ENCODE assay signal across 13 mouse cellular contexts in the genomic region with DNA sequence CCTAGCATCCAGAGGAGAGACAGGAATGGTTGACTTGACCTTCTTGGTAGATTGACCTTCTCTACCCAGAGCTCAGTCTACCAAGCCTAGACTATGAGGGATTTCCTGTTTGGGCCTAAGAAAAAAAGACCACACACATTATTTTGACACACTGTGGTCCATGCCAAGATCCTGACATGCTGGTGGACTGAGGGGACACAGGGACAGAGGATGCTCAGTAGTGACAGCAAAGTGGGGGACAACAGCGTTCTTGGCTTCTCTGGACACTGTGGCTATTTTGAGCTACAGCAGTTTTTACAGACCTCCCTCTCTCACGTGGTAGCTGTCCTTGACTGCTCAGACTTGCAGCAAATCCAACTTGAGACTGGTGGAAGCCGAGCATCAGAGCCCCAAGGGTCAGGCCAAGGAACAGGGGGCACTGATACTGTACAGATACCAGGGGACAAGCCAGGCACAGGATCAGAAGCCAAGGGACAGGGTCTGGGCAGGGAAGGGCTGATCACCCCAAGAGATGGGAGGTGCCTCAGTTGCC. TPM values are rescaled to one million over a fixed set of nuclear protein-coding genes. Genes with fewer than 3 reads are reported as not detected.
DNase-seq lines count a peak whose midpoint lies in the region; ATAC-seq and TF ChIP-seq lines count a peak whose summit lies in the region.
"Had no signal": no experiment of that assay in that cellular context is flagged by ENCODE, and none has a peak within 500 bp of the region (broad histone marks: within the 10 kb centered on the region; RNA-seq: fewer than 3 reads in every experiment).

No protein-coding gene starts in this region.

- H3K9ac ChIP-seq in heart, embryonic 14.5 days (ENCODE audit: low read length) = peak overlapping the region; percentile 16; the same call in 1 of the 2 replicates
- no peak overlapping the region for H3K9ac ChIP-seq in kidney, postnatal 0 days (ENCODE audit: low read depth, low read length)
- no peak overlapping the region for H3K9ac ChIP-seq in lung, postnatal 0 days (replicated peaks; ENCODE audit: low read depth)
- no peak overlapping the region for H3K9ac ChIP-seq in midbrain, embryonic 11.5 days (ENCODE audit: low read length)
- H3K9ac ChIP-seq: embryonic facial prominence, embryonic 13.5 days had no signal

- H3K4me1 ChIP-seq in heart, embryonic 14.5 days (ENCODE audit: control insufficient read depth in 2 of 2, insufficient read depth in 2 of 2, low read length in 2 of 2) = peaks cover 70 to 81% of the 10 kb centered on the region in 2 experiments
- peaks cover 52% of the 10 kb centered on the region for H3K4me1 ChIP-seq in kidney, postnatal 0 days (replicated peaks; ENCODE audit: insufficient read depth, low read length)
- H3K4me1 ChIP-seq in lung, postnatal 0 days (ENCODE audit: insufficient read depth, low read depth, low read length) = peaks cover 50% of the 10 kb centered on the region
- H3K4me1 ChIP-seq in midbrain, embryonic 11.5 days (ENCODE audit: control insufficient read depth, insufficient read depth, low read length) = peaks cover 8% of the 10 kb centered on the region

- TF ChIP-seq EP300 in lung, postnatal 0 days (IDR thresholded peaks at IDR 0.05) = no peak

- no peak overlapping the region for H3K4me2 ChIP-seq in heart, embryonic 14.5 days (ENCODE audit: low read length)
- no peak overlapping the region for H3K4me2 ChIP-seq in kidney, postnatal 0 days (ENCODE audit: low read length)
- no peak overlapping the region for H3K4me2 ChIP-seq in lung, postnatal 0 days (replicated peaks; ENCODE audit: low read depth, low read length)
- no peak overlapping the region for H3K4me2 ChIP-seq in midbrain, embryonic 11.5 days
- H3K4me2 ChIP-seq: embryonic facial prominence, embryonic 13.5 days had no signal

- no peak for ATAC-seq in heart, embryonic 14.5 days (ENCODE audit: insufficient number of reproducible peaks, insufficient read depth, low FRiP score, low read depth)
- ATAC-seq in kidney, postnatal 0 days (replicated peaks; ENCODE audit: low FRiP score, low read depth) = no peak
- no peak for ATAC-seq in lung, postnatal 0 days
- ATAC-seq in midbrain, embryonic 11.5 days (ENCODE audit: low FRiP score) = no peak
- ATAC-seq: hindbrain, postnatal 0 days had no signal

- H3K27me3 ChIP-seq in heart, embryonic 14.5 days (ENCODE audit: control insufficient read depth, insufficient read depth, low read length) = no peaks in the 10 kb centered on the region
- H3K27me3 ChIP-seq in kidney, postnatal 0 days (ENCODE audit: insufficient read depth, low read length) = no peaks in the 10 kb centered on the region
- no peaks in the 10 kb centered on the region for H3K27me3 ChIP-seq in lung, postnatal 0 days (replicated peaks; ENCODE audit: insufficient read depth, low read length)
- H3K27me3 ChIP-seq in midbrain, embryonic 11.5 days (ENCODE audit: control insufficient read depth, insufficient read depth, low read length) = no peaks in the 10 kb centered on the region
- H3K27me3 ChIP-seq: embryonic facial prominence, embryonic 13.5 days had no signal

- 21% methylated on average over 3 of the region's 3 CpGs for WGBS in heart, embryonic 14.5 days
- WGBS in kidney, postnatal 0 days = 51% methylated on average over 3 of the region's 3 CpGs
- 26% methylated on average over 3 of the region's 3 CpGs for WGBS in lung, postnatal 0 days
- 90% methylated on average over 3 of the region's 3 CpGs for WGBS in midbrain, embryonic 11.5 days

- peak overlapping the region; percentile 70 to 81 for H3K27ac ChIP-seq in heart, embryonic 14.5 days (replicated peaks in 1 of 2; ENCODE audit: control insufficient read depth in 1 of 2, insufficient read depth in 1 of 2, low read depth in 2 of 2, low read length in 2 of 2)
- 0 out of 2 replicates have a peak overlapping the region, but pooled peaks have one; percentile 44 for H3K27ac ChIP-seq in kidney, postnatal 0 days
- H3K27ac ChIP-seq in lung, postnatal 0 days (ENCODE audit: low read length) = 0 out of 2 replicates have a peak overlapping the region, but pooled peaks have one; percentile 52
- no peak overlapping the region for H3K27ac ChIP-seq in midbrain, embryonic 11.5 days (ENCODE audit: low read depth, low read length)
- H3K27ac ChIP-seq: embryonic facial prominence, embryonic 13.5 days; hindbrain, postnatal 0 days had no signal

- intact Hi-C loops in heart, postnatal 25 days (cut with DNase I) = loop anchor here (2.0 kb wide), 1 partner anchor 37 kb away; no protein-coding TSS in a partner anchor

- no peak overlapping the region for H3K4me3 ChIP-seq in heart, embryonic 14.5 days (ENCODE audit: control insufficient read depth in 1 of 2, insufficient read depth in 1 of 2, low read depth in 1 of 2, low read length in 2 of 2)
- no peak overlapping the region for H3K4me3 ChIP-seq in kidney, postnatal 0 days (replicated peaks; ENCODE audit: low read depth, low read length)
- H3K4me3 ChIP-seq in lung, postnatal 0 days (ENCODE audit: low read depth, low read length) = no peak overlapping the region
- H3K4me3 ChIP-seq in midbrain, embryonic 11.5 days (ENCODE audit: low read depth, low read length) = no peak overlapping the region
- H3K4me3 ChIP-seq: embryonic facial prominence, embryonic 13.5 days; myocyte had no signal

- H3K36me3 ChIP-seq in heart, embryonic 14.5 days (ENCODE audit: control insufficient read depth, insufficient read depth, low read length) = no peaks in the 10 kb centered on the region
- H3K36me3 ChIP-seq in kidney, postnatal 0 days (ENCODE audit: insufficient read depth, low read length) = no peaks in the 10 kb centered on the region
- no peaks in the 10 kb centered on the region for H3K36me3 ChIP-seq in lung, postnatal 0 days (ENCODE audit: insufficient read depth, low read length)
- H3K36me3 ChIP-seq in midbrain, embryonic 11.5 days (ENCODE audit: control insufficient read depth, insufficient read depth, low read length) = no peaks in the 10 kb centered on the region
- H3K36me3 ChIP-seq: embryonic facial prominence, embryonic 13.5 days had no signal

- no peak for TF ChIP-seq CTCF in kidney, postnatal 0 days (IDR thresholded peaks at IDR 0.05; ENCODE audit: low read depth)
- no peak for TF ChIP-seq CTCF in lung, postnatal 0 days (IDR thresholded peaks at IDR 0.05)

- no peak for DNase-seq in heart, postnatal 25 days (ENCODE audit: low spot score)
- DNase-seq in kidney, postnatal 0 days (ENCODE audit: low spot score) = no peak
- no peak for DNase-seq in kidney, adult 18-20 months
- DNase-seq in lung, postnatal 0 days (ENCODE audit: low spot score) = no peak
- no peak for DNase-seq in lung, postnatal 4 days
- DNase-seq in midbrain, embryonic 11.5 days (ENCODE audit: low spot score, missing footprints) = no peak
- DNase-seq: cerebellum, adult 9-10 months; midbrain, embryonic 14.5 days; thymus, postnatal 4 days had no signal

- no peaks in the 10 kb centered on the region for H3K9me3 ChIP-seq in heart, embryonic 14.5 days (ENCODE audit: control insufficient read depth, low read length)
- H3K9me3 ChIP-seq in kidney, postnatal 0 days (replicated peaks; ENCODE audit: low read length) = no peaks in the 10 kb centered on the region
- H3K9me3 ChIP-seq in lung, postnatal 0 days (ENCODE audit: low read length) = no peaks in the 10 kb centered on the region
- H3K9me3 ChIP-seq in midbrain, embryonic 11.5 days (ENCODE audit: control insufficient read depth, low read length) = no peaks in the 10 kb centered on the region
- H3K9me3 ChIP-seq: embryonic facial prominence, embryonic 13.5 days had no signal

RNA-seq across cellular contexts. Expression of a gene that starts 40.3 kb away (rescaled TPM):
- polyA plus RNA-seq in heart, embryonic 14.5 days (2014; fragmentation: Nextera tagmentation; extraction: Ambion mirVana) = 7.6 and 10.4 TPM in 2 replicates
- total RNA-seq in heart, postnatal 25 days (2021) = 10 to 100 TPM; 14.0 to 14.5 TPM
- 19.2 and 20.0 TPM in 2 replicates for polyA plus RNA-seq in kidney, postnatal 0 days (2015; fragmentation: Nextera tagmentation; extraction: Ambion mirVana)
- 11.8 and 12.3 TPM in 2 replicates for polyA plus RNA-seq in lung, postnatal 0 days (2015; fragmentation: Nextera tagmentation; extraction: Ambion mirVana)
- 16.5 and 16.8 TPM in 2 replicates for polyA plus RNA-seq in midbrain, embryonic 11.5 days (2014; fragmentation: Nextera tagmentation; extraction: Ambion mirVana)
